Mouse (Mus musculus): ENCODE results near the gene Fmnl2. TPM values are rescaled to one million over a fixed set of nuclear protein-coding genes. Genes with fewer than 3 reads are reported as not detected.
A peak's percentile ranks its signal among the peaks of the same experiment; 100 is the strongest.

The Fmnl2 gene
- polyA plus RNA-seq, 1 experiment from 2014 or later: 3.0 TPM

GRCm38 (mm10) chr2:52978796-52979195 is 121.1 kb downstream of the Fmnl2 start:
- no peak overlapping the region for H3K4me2 ChIP-seq (replicated peaks; ENCODE audit: low read depth)
- TF ChIP-seq EP300 (optimal IDR thresholded peaks at IDR 0.05) (no peak), CTCF (IDR thresholded peaks at IDR 0.05; ENCODE audit: low read depth) (no peak)
- no peak overlapping the region for H3K4me3 ChIP-seq (ENCODE audit: low read depth, low read length)
- 41% methylated on average over 2 of the region's 2 CpGs for WGBS
- H3K9me3 ChIP-seq (ENCODE audit: control insufficient read depth, low read length): no peaks in the 10 kb centered on the region
- 0 out of 2 replicates have a peak, but pooled peaks cover 2% of the 10 kb centered on the region for H3K4me1 ChIP-seq (replicated peaks; ENCODE audit: control insufficient read depth, insufficient read depth)
- DNase-seq (ENCODE audit: low spot score): no peak
- no peak overlapping the region for H3K9ac ChIP-seq (ENCODE audit: low read length)
- H3K27ac ChIP-seq (replicated peaks): no peak overlapping the region
- no peaks in the 10 kb centered on the region for H3K27me3 ChIP-seq (ENCODE audit: control insufficient read depth, insufficient read depth, low read length)
- H3K36me3 ChIP-seq (ENCODE audit: control insufficient read depth, insufficient read depth, low read length): no peaks in the 10 kb centered on the region
- ATAC-seq (ENCODE audit: low FRiP score, low TSS enrichment): no peak

GRCm38 (mm10) chr2:52979280-52979763 is 121.7 kb downstream of the Fmnl2 start:
- no peaks in the 10 kb centered on the region for H3K36me3 ChIP-seq (ENCODE audit: control insufficient read depth, insufficient read depth, low read length)
- ATAC-seq (ENCODE audit: low FRiP score, low TSS enrichment) (peak; percentile 61; the same call in 1 of the 2 replicates), DNase-seq (ENCODE audit: low spot score) (peak; percentile 55)
- TF ChIP-seq CTCF (IDR thresholded peaks at IDR 0.05; ENCODE audit: low read depth): no peak
- WGBS: 30% methylated on average over 4 of the region's 4 CpGs
- no peaks in the 10 kb centered on the region for H3K9me3 ChIP-seq (ENCODE audit: control insufficient read depth, low read length)
- H3K4me2 ChIP-seq (replicated peaks; ENCODE audit: low read depth): no peak overlapping the region
- H3K4me3 ChIP-seq (ENCODE audit: low read depth, low read length): no peak overlapping the region
- H3K9ac ChIP-seq (ENCODE audit: low read length): no peak overlapping the region
- 0 out of 2 replicates have a peak, but pooled peaks cover 2% of the 10 kb centered on the region for H3K4me1 ChIP-seq (replicated peaks; ENCODE audit: control insufficient read depth, insufficient read depth)
- H3K27ac ChIP-seq (replicated peaks): peak overlapping the region; percentile 70
- no peaks in the 10 kb centered on the region for H3K27me3 ChIP-seq (ENCODE audit: control insufficient read depth, insufficient read depth, low read length)

- Histone ChIP-seq H3K27me3 (ENCODE audit: control insufficient read depth, insufficient read depth, low read length) (no peaks in the 10 kb centered on the region), H3K9ac (ENCODE audit: low read length) (no peak overlapping the region), H3K4me2 (replicated peaks; ENCODE audit: low read depth) (no peak overlapping the region), H3K27ac (replicated peaks) (no peak overlapping the region), H3K4me1 (replicated peaks; ENCODE audit: control insufficient read depth, insufficient read depth) (0 out of 2 replicates have a peak, but pooled peaks cover 2% of the 10 kb centered on the region), H3K4me3 (ENCODE audit: low read depth, low read length) (no peak overlapping the region), H3K36me3 (ENCODE audit: control insufficient read depth, insufficient read depth, low read length) (no peaks in the 10 kb centered on the region), H3K9me3 (ENCODE audit: control insufficient read depth, low read length) (no peaks in the 10 kb centered on the region)
- DNase-seq (ENCODE audit: low spot score) (no peak), ATAC-seq (ENCODE audit: low FRiP score, low TSS enrichment) (no peak)
- TF ChIP-seq EP300 (optimal IDR thresholded peaks at IDR 0.05) (no peak), CTCF (IDR thresholded peaks at IDR 0.05; ENCODE audit: low read depth) (no peak)
- 50% methylated on average over 7 of the region's 7 CpGs for WGBS
These were observed 123.5 kb downstream of the Fmnl2 start for GRCm38 (mm10) chr2:52981126-52981525.

GRCm38 (mm10) chr2:52981595-52981994 is 123.9 kb downstream of the Fmnl2 start:
- H3K27me3 ChIP-seq (ENCODE audit: control insufficient read depth, insufficient read depth, low read length): no peaks in the 10 kb centered on the region
- H3K9me3 ChIP-seq (ENCODE audit: control insufficient read depth, low read length): no peaks in the 10 kb centered on the region
- TF ChIP-seq EP300 (optimal IDR thresholded peaks at IDR 0.05) (no peak), CTCF (IDR thresholded peaks at IDR 0.05; ENCODE audit: low read depth) (no peak)
- no peak overlapping the region for H3K9ac ChIP-seq (ENCODE audit: low read length)
- H3K4me2 ChIP-seq (replicated peaks; ENCODE audit: low read depth): no peak overlapping the region
- no peak overlapping the region for H3K27ac ChIP-seq (replicated peaks)
- DNase-seq (ENCODE audit: low spot score): no peak
- no peaks in the 10 kb centered on the region for H3K36me3 ChIP-seq (ENCODE audit: control insufficient read depth, insufficient read depth, low read length)
- 79% methylated on average over 8 of the region's 8 CpGs for WGBS
- 0 out of 2 replicates have a peak, but pooled peaks cover 2% of the 10 kb centered on the region for H3K4me1 ChIP-seq (replicated peaks; ENCODE audit: control insufficient read depth, insufficient read depth)
- H3K4me3 ChIP-seq (ENCODE audit: low read depth, low read length): no peak overlapping the region
- ATAC-seq (ENCODE audit: low FRiP score, low TSS enrichment): no peak

GRCm38 (mm10) chr2:52982502-52982901 is 124.8 kb downstream of the Fmnl2 start:
- no peak for DNase-seq (ENCODE audit: low spot score)
- no peaks in the 10 kb centered on the region for H3K9me3 ChIP-seq (ENCODE audit: control insufficient read depth, low read length)
- no peak for ATAC-seq (ENCODE audit: low FRiP score, low TSS enrichment)
- H3K27me3 ChIP-seq (ENCODE audit: control insufficient read depth, insufficient read depth, low read length): no peaks in the 10 kb centered on the region
- H3K9ac ChIP-seq (ENCODE audit: low read length): no peak overlapping the region
- no peak overlapping the region for H3K27ac ChIP-seq (replicated peaks)
- no peaks in the 10 kb centered on the region for H3K36me3 ChIP-seq (ENCODE audit: control insufficient read depth, insufficient read depth, low read length)
- 88% methylated on average over 3 of the region's 3 CpGs for WGBS
- H3K4me1 ChIP-seq (replicated peaks; ENCODE audit: control insufficient read depth, insufficient read depth): 0 out of 2 replicates have a peak, but pooled peaks cover 2% of the 10 kb centered on the region
- no peak overlapping the region for H3K4me3 ChIP-seq (ENCODE audit: low read depth, low read length)
- no peak overlapping the region for H3K4me2 ChIP-seq (replicated peaks; ENCODE audit: low read depth)
- TF ChIP-seq EP300 (optimal IDR thresholded peaks at IDR 0.05) (no peak), CTCF (IDR thresholded peaks at IDR 0.05; ENCODE audit: low read depth) (no peak)

GRCm38 (mm10) chr2:52984556-52984955 is 126.9 kb downstream of the Fmnl2 start:
- Histone ChIP-seq H3K36me3 (ENCODE audit: control insufficient read depth, insufficient read depth, low read length) (no peaks in the 10 kb centered on the region), H3K9me3 (ENCODE audit: control insufficient read depth, low read length) (no peaks in the 10 kb centered on the region), H3K4me1 (replicated peaks; ENCODE audit: control insufficient read depth, insufficient read depth) (no peaks in the 10 kb centered on the region), H3K4me2 (replicated peaks; ENCODE audit: low read depth) (no peak overlapping the region), H3K4me3 (ENCODE audit: low read depth, low read length) (no peak overlapping the region), H3K27ac (replicated peaks) (no peak overlapping the region), H3K27me3 (ENCODE audit: control insufficient read depth, insufficient read depth, low read length) (no peaks in the 10 kb centered on the region), H3K9ac (ENCODE audit: low read length) (no peak overlapping the region)
- 85% methylated on average over 1 of the region's 1 CpGs for WGBS
- no peak for TF ChIP-seq EP300 (optimal IDR thresholded peaks at IDR 0.05)
- TF ChIP-seq CTCF (IDR thresholded peaks at IDR 0.05; ENCODE audit: low read depth): no peak
- DNase-seq (ENCODE audit: low spot score) (no peak), ATAC-seq (ENCODE audit: low FRiP score, low TSS enrichment) (no peak)
